Mouse (Mus musculus) heart, adult 2 months (tissue): Measurements from ENCODE around the gene Scamp5.
A peak's percentile ranks its signal among the peaks of the same experiment; 100 is the strongest.

Experiments used
- CTCF ChIP-seq: fragments of 200-600 bp; IDR thresholded peaks from 2 replicates; pipeline ENCODE4 v1.8.1; 2022; ENCODE audit warnings: antibody characterized with exemption, mild to moderate bottlenecking, moderate library complexity
- POLR2A ChIP-seq: fragments of 200-500 bp; IDR thresholded peaks from 2 replicates; pipeline ENCODE4 v1.6.1; 2011; ENCODE audit warnings: mild to moderate bottlenecking, low read depth, low read length, control low read depth; ENCODE audit not compliant: insufficient read depth

GRCm38 (mm10) chr9:57459707-57460106 lies 8.2 kb downstream of the Scamp5 start:
- TF ChIP-seq CTCF (peak; percentile 31), POLR2A (no peak)
